Mouse (Mus musculus): Measurements from ENCODE around the gene Spats2. TPM values are rescaled to one million over a fixed set of nuclear protein-coding genes. Genes with fewer than 3 reads are reported as not detected.

Gene Spats2
- polyA plus RNA-seq, 1 experiment from 2014 or later = 39.5 TPM

DNA sequence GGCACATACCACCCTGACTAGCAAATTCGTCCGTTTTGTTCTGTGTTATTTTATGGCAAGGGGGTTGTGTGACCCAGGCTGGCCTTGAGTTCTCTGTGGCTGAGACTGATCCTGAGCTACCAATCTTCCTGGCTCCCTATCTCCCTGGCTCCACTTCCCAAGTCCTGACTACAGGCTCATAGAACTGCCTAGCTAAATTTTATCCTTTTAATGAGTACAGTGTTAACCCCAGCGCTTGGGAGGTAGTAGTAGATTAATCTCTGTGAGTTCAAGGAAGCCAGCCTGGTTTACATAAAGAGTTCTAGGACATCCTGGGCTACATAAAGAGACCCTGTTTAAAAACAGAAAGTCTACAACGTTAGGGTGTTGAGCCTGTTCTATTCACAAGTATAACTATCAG, 13.9 kb upstream of the Spats2 start:
- Histone ChIP-seq H3K4me3 (replicated peaks; ENCODE audit: low read length) (no peak overlapping the region), H3K4me1 (replicated peaks; ENCODE audit: control insufficient read depth, insufficient read depth, low read length) (no peaks in the 10 kb centered on the region), H3K27ac (ENCODE audit: low read length) (no peak overlapping the region), H3K9ac (replicated peaks; ENCODE audit: low read depth, low read length) (no peak overlapping the region), H3K27me3 (replicated peaks; ENCODE audit: control insufficient read depth, insufficient read depth, low read length) (no peaks in the 10 kb centered on the region), H3K4me2 (ENCODE audit: low read length) (no peak overlapping the region), H3K9me3 (ENCODE audit: control insufficient read depth, low read length) (no peaks in the 10 kb centered on the region), H3K36me3 (ENCODE audit: control insufficient read depth, insufficient read depth) (no peaks in the 10 kb centered on the region)
- no peak for ATAC-seq
- 77% methylated on average over 4 of the region's 4 CpGs for WGBS

GRCm38 (mm10) chr15:99112843-99113395, 12.8 kb upstream of the Spats2 start:
- Histone ChIP-seq H3K4me1 (replicated peaks; ENCODE audit: control insufficient read depth, insufficient read depth, low read length) (no peaks in the 10 kb centered on the region), H3K4me3 (replicated peaks; ENCODE audit: low read length) (no peak overlapping the region), H3K9me3 (ENCODE audit: control insufficient read depth, low read length) (no peaks in the 10 kb centered on the region), H3K9ac (replicated peaks; ENCODE audit: low read depth, low read length) (no peak overlapping the region), H3K4me2 (ENCODE audit: low read length) (no peak overlapping the region), H3K27me3 (replicated peaks; ENCODE audit: control insufficient read depth, insufficient read depth, low read length) (no peaks in the 10 kb centered on the region), H3K27ac (ENCODE audit: low read length) (no peak overlapping the region), H3K36me3 (ENCODE audit: control insufficient read depth, insufficient read depth) (no peaks in the 10 kb centered on the region)
- no peak for ATAC-seq
- WGBS = 70% methylated on average over 11 of the region's 11 CpGs

- Histone ChIP-seq H3K27me3 (replicated peaks; ENCODE audit: control insufficient read depth, insufficient read depth, low read length) (no peaks in the 10 kb centered on the region), H3K4me2 (ENCODE audit: low read length) (no peak overlapping the region), H3K4me1 (replicated peaks; ENCODE audit: control insufficient read depth, insufficient read depth, low read length) (no peaks in the 10 kb centered on the region), H3K9ac (replicated peaks; ENCODE audit: low read depth, low read length) (no peak overlapping the region), H3K36me3 (ENCODE audit: control insufficient read depth, insufficient read depth) (no peaks in the 10 kb centered on the region), H3K4me3 (replicated peaks; ENCODE audit: low read length) (no peak overlapping the region), H3K27ac (ENCODE audit: low read length) (no peak overlapping the region), H3K9me3 (ENCODE audit: control insufficient read depth, low read length) (no peaks in the 10 kb centered on the region)
- WGBS = 5% methylated on average over 9 of the region's 9 CpGs
- no peak for ATAC-seq
Observed at GRCm38 (mm10) chr15:99113396-99113975, 12.2 kb upstream of the Spats2 start.

GRCm38 (mm10) chr15:99114312-99115064, 11.2 kb upstream of the Spats2 start:
- Histone ChIP-seq H3K36me3 (ENCODE audit: control insufficient read depth, insufficient read depth) (no peaks in the 10 kb centered on the region), H3K4me3 (replicated peaks; ENCODE audit: low read length) (no peak overlapping the region), H3K4me2 (ENCODE audit: low read length) (no peak overlapping the region), H3K4me1 (replicated peaks; ENCODE audit: control insufficient read depth, insufficient read depth, low read length) (no peaks in the 10 kb centered on the region), H3K27me3 (replicated peaks; ENCODE audit: control insufficient read depth, insufficient read depth, low read length) (no peaks in the 10 kb centered on the region), H3K9ac (replicated peaks; ENCODE audit: low read depth, low read length) (no peak overlapping the region), H3K9me3 (ENCODE audit: control insufficient read depth, low read length) (no peaks in the 10 kb centered on the region), H3K27ac (ENCODE audit: low read length) (no peak overlapping the region)
- 53% methylated on average over 14 of the region's 14 CpGs for WGBS
- ATAC-seq = no peak

GRCm38 (mm10) chr15:99115065-99115423, 10.7 kb upstream of the Spats2 start:
- Histone ChIP-seq H3K27me3 (replicated peaks; ENCODE audit: control insufficient read depth, insufficient read depth, low read length) (no peaks in the 10 kb centered on the region), H3K9ac (replicated peaks; ENCODE audit: low read depth, low read length) (no peak overlapping the region), H3K36me3 (ENCODE audit: control insufficient read depth, insufficient read depth) (no peaks in the 10 kb centered on the region), H3K9me3 (ENCODE audit: control insufficient read depth, low read length) (no peaks in the 10 kb centered on the region), H3K4me1 (replicated peaks; ENCODE audit: control insufficient read depth, insufficient read depth, low read length) (no peaks in the 10 kb centered on the region), H3K4me3 (replicated peaks; ENCODE audit: low read length) (no peak overlapping the region), H3K4me2 (ENCODE audit: low read length) (no peak overlapping the region), H3K27ac (ENCODE audit: low read length) (no peak overlapping the region)
- WGBS = 86% methylated on average over 7 of the region's 7 CpGs
- no peak for ATAC-seq

GRCm38 (mm10) chr15:99116539-99116938, 9.2 kb upstream of the Spats2 start:
- WGBS = 57% methylated on average over 11 of the region's 11 CpGs
- Histone ChIP-seq H3K27me3 (replicated peaks; ENCODE audit: control insufficient read depth, insufficient read depth, low read length) (no peaks in the 10 kb centered on the region), H3K4me3 (replicated peaks; ENCODE audit: low read length) (no peak overlapping the region), H3K9ac (replicated peaks; ENCODE audit: low read depth, low read length) (no peak overlapping the region), H3K4me2 (ENCODE audit: low read length) (no peak overlapping the region), H3K36me3 (ENCODE audit: control insufficient read depth, insufficient read depth) (no peaks in the 10 kb centered on the region), H3K4me1 (replicated peaks; ENCODE audit: control insufficient read depth, insufficient read depth, low read length) (no peaks in the 10 kb centered on the region), H3K27ac (ENCODE audit: low read length) (no peak overlapping the region), H3K9me3 (ENCODE audit: control insufficient read depth, low read length) (no peaks in the 10 kb centered on the region)
- ATAC-seq = no peak

GRCm38 (mm10) chr15:99120814-99121213, 4.9 kb upstream of the Spats2 start:
- H3K4me2 ChIP-seq (ENCODE audit: low read length) = no peak overlapping the region
- no peak for ATAC-seq
- H3K36me3 ChIP-seq (ENCODE audit: control insufficient read depth, insufficient read depth) = no peaks in the 10 kb centered on the region
- H3K9me3 ChIP-seq (ENCODE audit: control insufficient read depth, low read length) = no peaks in the 10 kb centered on the region
- WGBS = 22% methylated on average over 11 of the region's 11 CpGs
- no peak overlapping the region for H3K9ac ChIP-seq (replicated peaks; ENCODE audit: low read depth, low read length)
- no peak overlapping the region for H3K27ac ChIP-seq (ENCODE audit: low read length)
- no peak overlapping the region for H3K4me3 ChIP-seq (replicated peaks; ENCODE audit: low read length)
- H3K4me1 ChIP-seq (replicated peaks; ENCODE audit: control insufficient read depth, insufficient read depth, low read length) = peaks cover 4% of the 10 kb centered on the region
- H3K27me3 ChIP-seq (replicated peaks; ENCODE audit: control insufficient read depth, insufficient read depth, low read length) = no peaks in the 10 kb centered on the region

DNA sequence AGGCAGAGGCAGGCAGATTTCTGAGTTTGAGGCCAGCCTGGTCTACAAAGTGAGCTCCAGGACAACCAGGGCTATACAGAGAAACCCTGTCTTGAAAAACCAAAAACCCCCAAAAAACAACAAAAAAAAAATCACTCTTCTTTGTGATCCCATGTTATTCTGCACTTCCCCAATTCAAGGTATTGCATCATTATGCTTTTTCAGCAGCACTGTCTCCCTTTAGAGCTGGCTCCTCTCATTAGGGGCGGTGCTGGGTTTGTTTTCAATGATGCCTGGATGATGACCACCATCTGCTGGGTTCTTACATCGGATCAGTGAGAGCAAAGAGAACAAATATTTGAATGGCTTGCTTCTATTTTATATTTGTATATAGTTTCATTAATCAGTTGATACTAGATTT, 3.1 kb upstream of the Spats2 start:
- no peak for ATAC-seq
- Histone ChIP-seq H3K27ac (ENCODE audit: low read length) (no peak overlapping the region), H3K4me3 (replicated peaks; ENCODE audit: low read length) (no peak overlapping the region), H3K9ac (replicated peaks; ENCODE audit: low read depth, low read length) (no peak overlapping the region), H3K27me3 (replicated peaks; ENCODE audit: control insufficient read depth, insufficient read depth, low read length) (no peaks in the 10 kb centered on the region), H3K36me3 (ENCODE audit: control insufficient read depth, insufficient read depth) (no peaks in the 10 kb centered on the region), H3K9me3 (ENCODE audit: control insufficient read depth, low read length) (no peaks in the 10 kb centered on the region), H3K4me1 (replicated peaks; ENCODE audit: control insufficient read depth, insufficient read depth, low read length) (peaks cover 5% of the 10 kb centered on the region), H3K4me2 (ENCODE audit: low read length) (no peak overlapping the region)
- 73% methylated on average over 2 of the region's 2 CpGs for WGBS

GRCm38 (mm10) chr15:99126081-99126815, 532 bp downstream of the Spats2 start:
- Histone ChIP-seq H3K4me1 (replicated peaks; ENCODE audit: control insufficient read depth, insufficient read depth, low read length) (peaks cover 38% of the 10 kb centered on the region), H3K9ac (replicated peaks; ENCODE audit: low read depth, low read length) (peak overlapping the region; percentile 91), H3K4me2 (ENCODE audit: low read length) (peak overlapping the region; percentile 87), H3K9me3 (ENCODE audit: control insufficient read depth, low read length) (no peaks in the 10 kb centered on the region), H3K36me3 (ENCODE audit: control insufficient read depth, insufficient read depth) (no peaks in the 10 kb centered on the region), H3K4me3 (replicated peaks; ENCODE audit: low read length) (peak overlapping the region; percentile 84), H3K27ac (ENCODE audit: low read length) (peak overlapping the region; percentile 95), H3K27me3 (replicated peaks; ENCODE audit: control insufficient read depth, insufficient read depth, low read length) (no peaks in the 10 kb centered on the region)
- peak; percentile 90 for ATAC-seq
- WGBS = under 1% methylated on average over 102 of the region's 115 CpGs

All from forebrain, embryonic 16.5 days (tissue).